Mouse (Mus musculus) adrenal gland, postnatal 10 days (tissue): Measurements from ENCODE around the gene Olfr746. TPM values are rescaled to one million over a fixed set of nuclear protein-coding genes. Genes with fewer than 3 reads are reported as not detected.

Experiments
- DNase-seq: peaks from one replicate; pipeline ENCODE4 v3.0.0; 2021; ENCODE audit warnings: mixed read lengths
- long read RNA-seq, 2 experiments: library from polyadenylated mRNA; stranded (forward); transcript quantifications; one replicate each; pipeline ENCODE4 v2.0.0; 2021
- total RNA-seq, 2 experiments: library from RNA; stranded (reverse); gene quantifications; 2 replicates each; pipeline ENCODE4 v1.2.3; 2021

Olfr746 gene
- total RNA-seq: not detected
- long read RNA-seq, experiment 1: 0 reads
- long read RNA-seq, experiment 2: 0 reads

GRCm38 (mm10) chr14:50646783-50647182 is at the start of gene Olfr746:
Gene Olfr746, plus strand, starts transcription at chr14:50647083.
- DNase-seq: no peak

DNA sequence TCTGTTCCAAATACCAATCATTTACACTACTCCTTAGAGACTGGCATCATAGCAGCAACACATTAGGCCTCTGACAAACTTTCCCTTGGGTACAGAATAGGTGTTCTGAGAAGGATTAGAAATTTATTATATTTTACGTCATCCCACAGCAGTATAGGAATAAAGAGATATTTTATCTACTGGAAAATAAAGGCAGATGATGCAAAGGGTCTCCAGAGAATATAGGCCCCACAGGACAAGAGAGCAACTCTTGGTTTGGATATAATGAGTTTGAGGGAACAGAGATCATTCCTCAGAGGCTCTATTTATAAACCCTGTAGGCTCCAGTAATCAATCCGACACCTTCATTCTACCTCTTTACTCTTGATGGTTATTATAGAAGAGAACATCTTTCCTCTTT is 32.3 kb upstream of the Olfr746 start, which contains the start of gene Olfr744:
Gene Olfr744 (plus strand): TSS at position 301 of the 400 bp plus-strand sequence.
- no peak for DNase-seq

DNA sequence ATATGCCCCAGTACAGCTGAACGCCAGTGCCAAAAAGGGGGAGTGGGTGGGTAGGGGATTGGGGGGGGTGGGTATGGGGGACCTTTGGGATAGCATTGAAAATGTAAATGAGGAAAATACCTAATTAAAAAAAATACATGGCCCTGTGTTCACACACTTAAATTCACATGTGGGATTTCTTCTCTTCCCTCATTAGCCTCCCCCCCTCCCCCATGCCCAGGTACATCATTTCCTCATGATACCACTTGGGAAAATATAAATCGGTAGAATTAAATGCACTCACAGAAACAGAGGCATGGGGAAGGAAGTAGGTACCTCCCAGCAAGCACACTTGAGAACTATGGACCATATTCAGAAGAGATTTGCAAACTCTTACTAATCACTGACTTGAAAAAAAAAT is 7.8 kb upstream of the Olfr746 start, which contains the start of gene Olfr745:
Gene Olfr745 (plus strand): TSS at position 301 of the 400 bp plus-strand sequence.
- no peak for DNase-seq

- no peak for DNase-seq
These were observed 46.2 kb downstream of the Olfr746 start, which contains the start of gene Olfr747 for GRCm38 (mm10) chr14:50693106-50693505. Gene Olfr747, minus strand, starts transcription at chr14:50693206.

Other genes starting within 250 kb of the Olfr746 start
- gene Olfr738, start 239.5 kb upstream of the Olfr746 start, total RNA-seq: not detected
- gene Olfr739, start 228.5 kb upstream of the Olfr746 start, total RNA-seq: not detected
- not detected for gene Olfr740, start 201.5 kb upstream of the Olfr746 start, total RNA-seq
- not detected for gene Olfr741, start 174.3 kb upstream of the Olfr746 start, total RNA-seq
- gene Olfr742, start 143.5 kb upstream of the Olfr746 start, total RNA-seq: not detected
- gene Olfr743, start 125.2 kb upstream of the Olfr746 start, total RNA-seq: not detected
- gene Olfr744, start 32.2 kb upstream of the Olfr746 start, total RNA-seq: not detected
- not detected for gene Olfr745, start 7.7 kb upstream of the Olfr746 start, total RNA-seq
- gene Olfr747, start 46.1 kb downstream of the Olfr746 start, total RNA-seq: not detected
- gene Olfr748, start 60.3 kb downstream of the Olfr746 start, total RNA-seq: not detected
- gene Olfr749, start 98.0 kb downstream of the Olfr746 start, total RNA-seq: not detected
- gene Ttc5, start 138.4 kb downstream of the Olfr746 start, total RNA-seq: 10 to 100 TPM; 36.4 to 47.9 TPM
- gene Ccnb1ip1, start 160.6 kb downstream of the Olfr746 start, total RNA-seq: under 1 TPM; 0.24 to 0.78 TPM
- gene Parp2, start 160.8 kb downstream of the Olfr746 start, total RNA-seq: 10 to 100 TPM; 28.7 to 31.1 TPM
- 10 to 100 TPM; 18.8 to 26.2 TPM for gene Tep1, start 223.5 kb downstream of the Olfr746 start, total RNA-seq